Mouse (Mus musculus) limb, embryonic 13.5 days (tissue): Measurements from ENCODE around the gene Cel. TPM values are rescaled to one million over a fixed set of nuclear protein-coding genes. Genes with fewer than 3 reads are reported as not detected.
"Not testable (repeated sequence)": the region's sequence is repeated elsewhere in the genome, so short reads cannot be mapped to it uniquely, and the experiment has no call there.

Source experiments
- ATAC-seq: fragments of 200-750 bp; cut with Nextera tagmentation; 2 replicates; pipeline ENCODE4 v1.8.0; 2017; ENCODE audit warnings: low read depth, moderate number of reproducible peaks, moderate TSS enrichment; ENCODE audit not compliant: low FRiP score
- H3K27ac ChIP-seq: fragments of 300-500 bp; sonication (generic); 2 replicates; pipeline ENCODE4 v1.5.1; 2015; ENCODE audit warnings: inconsistent platforms, mild to moderate bottlenecking, moderate library complexity
- H3K27me3 ChIP-seq: fragments of 300-500 bp; sonication (generic); 2 replicates; pipeline ENCODE4 v1.6.1; 2015; ENCODE audit warnings: mild to moderate bottlenecking, inconsistent platforms
- H3K36me3 ChIP-seq: fragments of 300-500 bp; sonication (generic); 2 replicates; pipeline ENCODE4 v1.6.1; 2015; ENCODE audit warnings: inconsistent platforms, mild to moderate bottlenecking, moderate library complexity
- H3K4me1 ChIP-seq: fragments of 300-500 bp; sonication (generic); 2 replicates; pipeline ENCODE4 v1.6.1; 2015; ENCODE audit warnings: inconsistent platforms
- H3K4me2 ChIP-seq: fragments of 300-500 bp; sonication (generic); replicated peaks from 2 replicates; pipeline ENCODE4 v1.6.1; 2015; ENCODE audit warnings: inconsistent platforms, mild to moderate bottlenecking, moderate library complexity
- H3K4me3 ChIP-seq: fragments of 300-500 bp; sonication (generic); 2 replicates; pipeline ENCODE4 v1.5.1; 2015; ENCODE audit warnings: moderate library complexity, mild to moderate bottlenecking, inconsistent platforms
- H3K9ac ChIP-seq: fragments of 300-500 bp; sonication (generic); 2 replicates; pipeline ENCODE4 v1.6.1; 2015; ENCODE audit warnings: mild to moderate bottlenecking, inconsistent platforms
- H3K9me3 ChIP-seq: fragments of 300-500 bp; sonication (generic); 2 replicates; pipeline ENCODE4 v1.6.1; 2016; ENCODE audit warnings: inconsistent platforms
- WGBS: fragments of 180-500 bp; shearing (Covaris S2); methylation state at CpG from one replicate; pipeline ENCODE4 v1.1.7; 2015; 5-methylcytosine and 5-hydroxymethylcytosine counted together
- polyA plus RNA-seq: library from polyadenylated mRNA; unstranded; fragments of >200 nt; fragmentation: Nextera tagmentation; extraction: Ambion mirVana; gene quantifications from 2 replicates; pipeline ENCODE4 v1.2.1, GENCODE M21; 2015

Gene Cel
- polyA plus RNA-seq, 1 experiment from 2014 or later: 0.11 TPM

- 82% methylated on average over 10 of the region's 10 CpGs for WGBS
Observed at GRCm38 (mm10) chr2:28524406-28524805, 38.8 kb downstream of the Cel start.

GRCm38 (mm10) chr2:28523643-28524117, 39.5 kb downstream of the Cel start:
- H3K27ac ChIP-seq: peak overlapping the region; percentile 48; the same call in 1 of the 2 replicates
- H3K4me2 ChIP-seq: no peak overlapping the region
- no peak overlapping the region for H3K4me3 ChIP-seq
- H3K9me3 ChIP-seq: no peaks in the 10 kb centered on the region
- no peaks in the 10 kb centered on the region for H3K27me3 ChIP-seq
- ATAC-seq: peak; percentile 71
- H3K4me1 ChIP-seq: peaks cover 74% of the 10 kb centered on the region
- WGBS: 18% methylated on average over 5 of the region's 5 CpGs
- H3K36me3 ChIP-seq: no peaks in the 10 kb centered on the region; the same call in 1 of the 2 replicates
- H3K9ac ChIP-seq: no peak overlapping the region

More at GRCm38 (mm10) chr2:28524406-28524805, 38.8 kb downstream of the Cel start:
- H3K27me3 ChIP-seq: no peaks in the 10 kb centered on the region
- no peak for ATAC-seq
- H3K9me3 ChIP-seq: no peaks in the 10 kb centered on the region
- H3K36me3 ChIP-seq: no peaks in the 10 kb centered on the region; the same call in 1 of the 2 replicates
- no peak overlapping the region for H3K4me2 ChIP-seq
- H3K4me3 ChIP-seq: no peak overlapping the region
- H3K9ac ChIP-seq: no peak overlapping the region
- H3K4me1 ChIP-seq: peaks cover 75% of the 10 kb centered on the region
- no peak overlapping the region for H3K27ac ChIP-seq

- H3K27me3 ChIP-seq: no peaks in the 10 kb centered on the region
- no peak for ATAC-seq
- H3K36me3 ChIP-seq: peaks cover 5% of the 10 kb centered on the region
- no peak overlapping the region for H3K27ac ChIP-seq
- H3K9me3 ChIP-seq: no peaks in the 10 kb centered on the region
- H3K9ac ChIP-seq: no peak overlapping the region
- H3K4me3 ChIP-seq: no peak overlapping the region
- H3K4me1 ChIP-seq: peaks cover 78% of the 10 kb centered on the region
- no peak overlapping the region for H3K4me2 ChIP-seq
- 68% methylated on average over 4 of the region's 4 CpGs for WGBS
Observed at GRCm38 (mm10) chr2:28522166-28522565, 41.0 kb downstream of the Cel start.

GRCm38 (mm10) chr2:28521571-28522151, 41.5 kb downstream of the Cel start:
- Histone ChIP-seq H3K4me1 (peaks cover 78% of the 10 kb centered on the region), H3K4me2 (no peak overlapping the region), H3K4me3 (no peak overlapping the region), H3K9ac (no peak overlapping the region), H3K27ac (no peak overlapping the region), H3K27me3 (no peaks in the 10 kb centered on the region), H3K9me3 (no peaks in the 10 kb centered on the region), H3K36me3 (peaks cover 6% of the 10 kb centered on the region)
- ATAC-seq: no peak
- 76% methylated on average over 6 of the region's 6 CpGs for WGBS

GRCm38 (mm10) chr2:28520581-28520980, 42.6 kb downstream of the Cel start:
- H3K9me3 ChIP-seq: no peaks in the 10 kb centered on the region
- 74% methylated on average over 5 of the region's 5 CpGs for WGBS
- peaks cover 67% of the 10 kb centered on the region for H3K4me1 ChIP-seq
- H3K9ac ChIP-seq: 0 out of 2 replicates have a peak overlapping the region, but pooled peaks have one; percentile 25
- H3K4me3 ChIP-seq: no peak overlapping the region
- H3K36me3 ChIP-seq: peaks cover 14% of the 10 kb centered on the region
- no peak for ATAC-seq
- no peak overlapping the region for H3K4me2 ChIP-seq
- H3K27ac ChIP-seq: no peak overlapping the region
- no peaks in the 10 kb centered on the region for H3K27me3 ChIP-seq

GRCm38 (mm10) chr2:28518231-28518630, 45.0 kb downstream of the Cel start:
- no peak overlapping the region for H3K4me3 ChIP-seq
- peaks cover 62% of the 10 kb centered on the region for H3K4me1 ChIP-seq
- 20% methylated on average over 2 of the region's 2 CpGs for WGBS
- no peaks in the 10 kb centered on the region for H3K9me3 ChIP-seq
- H3K27ac ChIP-seq: 0 out of 2 replicates have a peak overlapping the region, but pooled peaks have one; percentile 61
- no peak for ATAC-seq
- no peak overlapping the region for H3K4me2 ChIP-seq
- no peak overlapping the region for H3K9ac ChIP-seq
- peaks cover 14% of the 10 kb centered on the region for H3K36me3 ChIP-seq
- no peaks in the 10 kb centered on the region for H3K27me3 ChIP-seq

- H3K4me1 ChIP-seq: peaks cover 53% of the 10 kb centered on the region
- H3K4me2 ChIP-seq: no peak overlapping the region
- no peaks in the 10 kb centered on the region for H3K9me3 ChIP-seq
- H3K9ac ChIP-seq: no peak overlapping the region
- peak overlapping the region; percentile 61; the same call in 1 of the 2 replicates for H3K27ac ChIP-seq
- WGBS: 43% methylated on average over 5 of the region's 5 CpGs
- H3K4me3 ChIP-seq: no peak overlapping the region
- peaks cover 14% of the 10 kb centered on the region for H3K36me3 ChIP-seq
- no peak for ATAC-seq
- no peaks in the 10 kb centered on the region for H3K27me3 ChIP-seq
Observed at GRCm38 (mm10) chr2:28517206-28517909, 45.8 kb downstream of the Cel start.

GRCm38 (mm10) chr2:28514489-28514888, 48.7 kb downstream of the Cel start:
- Histone ChIP-seq H3K9me3 (no peaks in the 10 kb centered on the region), H3K4me3 (peak overlapping the region; percentile 78), H3K27ac (0 out of 2 replicates have a peak overlapping the region, but pooled peaks have one; percentile 44), H3K27me3 (peaks cover 3% of the 10 kb centered on the region; the same call in 1 of the 2 replicates), H3K4me2 (peak overlapping the region; percentile 91), H3K4me1 (peaks cover 40% of the 10 kb centered on the region), H3K36me3 (peaks cover 14% of the 10 kb centered on the region), H3K9ac (peak overlapping the region; percentile 91)
- 17% methylated on average over 5 of the region's 5 CpGs for WGBS
- no peak for ATAC-seq

GRCm38 (mm10) chr2:28513431-28514370, 49.5 kb downstream of the Cel start:
- peak; percentile 41 for ATAC-seq
- Histone ChIP-seq H3K27me3 (peaks cover 3% of the 10 kb centered on the region; the same call in 1 of the 2 replicates), H3K27ac (peak overlapping the region; percentile 73), H3K9ac (peak overlapping the region; percentile 91), H3K4me2 (peak overlapping the region; percentile 91), H3K4me1 (peaks cover 34% of the 10 kb centered on the region), H3K36me3 (peaks cover 14% of the 10 kb centered on the region), H3K9me3 (no peaks in the 10 kb centered on the region), H3K4me3 (peak overlapping the region; percentile 78)
- 7% methylated on average over 47 of the region's 47 CpGs for WGBS

- Histone ChIP-seq H3K27me3 (peaks cover 3% of the 10 kb centered on the region; the same call in 1 of the 2 replicates), H3K4me1 (peaks cover 26% of the 10 kb centered on the region), H3K4me2 (peak within 1 kb of the TSS; percentile 91), H3K4me3 (peak within 1 kb of the TSS; percentile 78), H3K36me3 (peaks cover 14% of the 10 kb centered on the region), H3K9ac (peak within 1 kb of the TSS; percentile 91), H3K27ac (peak within 1 kb of the TSS; percentile 73), H3K9me3 (no peaks in the 10 kb centered on the region)
- ATAC-seq: peak; percentile 69
- WGBS: under 1% methylated on average over 26 of the region's 71 CpGs
Observed at GRCm38 (mm10) chr2:28512798-28513401, 50.3 kb downstream of the Cel start, which contains the start of gene Ralgds. Gene Ralgds (plus strand): TSS chr2:28513125.

- H3K27me3 ChIP-seq, ATAC-seq, H3K4me2 ChIP-seq, H3K4me3 ChIP-seq, H3K36me3 ChIP-seq, H3K9ac ChIP-seq, H3K27ac ChIP-seq, H3K9me3 ChIP-seq: not testable (repeated sequence)
- H3K4me1 ChIP-seq: peaks cover 17% of the 10 kb centered on the region
- WGBS: 52% methylated on average over 5 of the region's 5 CpGs
Observed at GRCm38 (mm10) chr2:28511600-28511999, 51.6 kb downstream of the Cel start.
